Mouse (Mus musculus) NIH3T3 (cell line): ENCODE measurements around the gene Gpc1.
A peak's percentile ranks its signal among the peaks of the same experiment; 100 is the strongest.

Experiments used
- DNase-seq: peaks from one replicate; pipeline ENCODE4 v3.0.0-alpha.2; 2012; ENCODE audit warnings: low read depth

The Gpc1 gene

GRCm38 (mm10) chr1:92831188-92832001 is at the start of gene Gpc1:
Gene Gpc1 (plus strand): TSS chr1:92831645.
- DNase-seq = peak; percentile 91

GRCm38 (mm10) chr1:92781862-92782261 is 49.6 kb upstream of the Gpc1 start:
- no peak for DNase-seq

DNA sequence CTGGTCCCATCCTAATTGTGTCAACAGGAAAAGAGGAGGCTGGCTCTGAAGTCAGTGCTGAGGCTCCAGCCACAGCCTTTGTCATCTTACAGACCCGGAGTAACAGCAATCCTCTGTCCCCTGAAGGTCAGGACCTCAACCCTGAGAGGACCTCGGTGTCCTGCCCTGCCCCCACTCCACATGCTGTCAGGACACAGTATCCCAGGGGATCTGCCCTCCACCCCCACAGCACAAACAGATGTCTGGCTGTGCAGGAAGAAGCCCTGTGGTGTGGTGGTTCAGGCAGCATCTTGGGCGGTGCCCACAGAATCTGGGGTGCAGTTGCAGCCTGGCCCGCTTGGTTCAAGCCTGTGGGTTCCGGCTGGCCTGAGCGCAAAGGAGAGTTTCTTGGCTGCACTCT is 48.9 kb upstream of the Gpc1 start:
- DNase-seq = no peak

GRCm38 (mm10) chr1:92787221-92787620 is 44.2 kb upstream of the Gpc1 start:
- peak; percentile 67 for DNase-seq

GRCm38 (mm10) chr1:92788049-92788448 is 43.4 kb upstream of the Gpc1 start:
- DNase-seq = no peak

- no peak for DNase-seq
These were observed 40.8 kb upstream of the Gpc1 start for GRCm38 (mm10) chr1:92790628-92791027.

DNA sequence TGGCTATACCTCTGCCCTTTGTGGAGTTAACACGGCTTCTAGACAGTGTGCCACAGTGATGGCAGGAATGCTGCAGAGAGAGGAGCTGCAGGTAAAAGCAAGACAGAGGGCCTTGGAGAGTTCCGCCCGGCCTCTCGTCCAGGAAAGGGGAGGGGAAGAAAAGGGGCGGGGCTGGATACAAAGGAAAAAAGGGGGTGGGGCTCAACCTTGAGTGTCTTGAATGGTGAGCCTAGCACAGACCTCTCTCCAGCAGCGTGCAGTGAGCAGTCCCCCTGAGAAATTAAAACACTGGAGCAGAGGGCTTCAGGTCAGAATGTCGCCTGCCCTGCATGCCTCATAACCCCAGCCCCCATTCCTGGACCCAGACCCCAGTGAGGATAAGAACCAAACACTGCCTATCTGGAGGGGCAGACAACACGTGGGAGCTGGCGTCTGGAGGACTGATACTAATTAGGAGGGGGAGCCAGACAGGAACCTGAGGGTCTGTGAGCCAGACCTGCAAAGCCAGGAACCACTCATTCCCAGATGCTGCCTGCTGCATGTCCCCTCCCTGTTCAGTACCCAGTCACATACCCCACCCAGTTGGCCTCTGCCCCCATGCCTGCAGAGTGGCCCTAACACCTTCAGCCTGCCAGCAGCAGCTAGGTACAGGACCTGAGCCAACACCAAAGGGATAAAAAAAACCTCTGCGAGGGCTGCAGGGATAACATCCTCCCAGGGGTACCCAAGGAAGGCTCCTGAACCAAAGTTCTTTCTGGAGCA is 40.2 kb upstream of the Gpc1 start:
- DNase-seq = no peak

- no peak for DNase-seq
These were observed 37.7 kb upstream of the Gpc1 start for GRCm38 (mm10) chr1:92793781-92794180.

DNA sequence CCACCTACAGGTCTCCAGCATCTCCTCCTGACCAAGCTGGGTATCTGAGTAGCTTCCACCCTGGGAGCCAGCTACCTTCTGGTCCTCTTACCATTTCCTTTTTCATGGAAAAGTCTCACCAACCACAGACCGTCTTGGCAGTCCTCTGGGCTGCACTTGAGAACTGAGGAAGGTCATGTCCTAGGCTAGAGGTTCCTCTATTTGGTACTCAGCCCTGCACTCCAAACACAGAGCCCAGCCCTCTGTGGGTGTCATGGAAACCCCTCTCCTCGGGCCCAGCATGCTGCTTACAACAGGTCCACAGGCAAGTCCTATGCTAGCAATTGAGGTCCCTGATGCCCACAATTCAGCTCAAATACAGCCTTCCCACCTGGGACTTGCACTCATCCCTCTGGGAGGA is 33.0 kb upstream of the Gpc1 start:
- DNase-seq = no peak

- DNase-seq = peak; percentile 92
These were observed 31.8 kb upstream of the Gpc1 start for GRCm38 (mm10) chr1:92799653-92800052.

DNA sequence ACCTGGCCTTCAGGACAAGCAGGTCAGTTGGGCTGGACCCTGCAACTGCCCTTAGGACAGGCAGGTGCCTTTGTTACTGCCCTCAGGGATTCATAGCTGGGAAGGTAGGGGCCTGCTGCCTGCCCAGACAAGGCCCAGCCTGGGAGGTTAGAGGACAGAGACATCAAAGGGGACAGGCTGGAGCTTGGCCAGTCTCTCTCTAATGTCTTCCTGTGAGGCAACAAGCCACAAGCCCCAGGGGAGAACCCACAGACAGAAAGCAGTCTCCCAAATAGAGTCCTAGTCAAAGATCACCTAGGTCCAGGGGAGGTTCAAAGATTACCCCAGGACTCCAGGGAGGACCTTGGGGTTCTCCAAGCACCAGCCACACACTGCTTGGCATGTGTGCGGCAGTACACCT is 29.1 kb upstream of the Gpc1 start:
- DNase-seq = no peak

GRCm38 (mm10) chr1:92803376-92803775 is 28.1 kb upstream of the Gpc1 start:
- DNase-seq = no peak

DNA sequence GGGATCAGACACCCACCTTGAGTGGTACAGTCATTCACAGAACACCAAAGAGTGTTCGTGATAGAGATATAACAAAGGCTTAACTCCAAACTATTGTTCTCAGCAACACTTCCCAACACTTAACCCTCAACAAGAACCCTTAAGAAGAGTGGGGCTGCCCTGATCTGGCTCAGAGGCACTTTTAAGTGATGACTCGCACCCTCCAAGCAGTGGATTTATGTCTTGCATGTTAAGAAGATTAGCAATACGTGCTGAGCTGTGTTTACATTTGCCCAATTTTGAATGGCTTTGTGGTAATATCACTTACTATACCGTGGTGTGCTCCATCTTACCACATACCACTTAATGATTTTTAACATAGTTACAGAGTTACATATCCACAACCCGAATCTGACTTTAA is 26.3 kb upstream of the Gpc1 start:
- DNase-seq = peak; percentile 71

DNA sequence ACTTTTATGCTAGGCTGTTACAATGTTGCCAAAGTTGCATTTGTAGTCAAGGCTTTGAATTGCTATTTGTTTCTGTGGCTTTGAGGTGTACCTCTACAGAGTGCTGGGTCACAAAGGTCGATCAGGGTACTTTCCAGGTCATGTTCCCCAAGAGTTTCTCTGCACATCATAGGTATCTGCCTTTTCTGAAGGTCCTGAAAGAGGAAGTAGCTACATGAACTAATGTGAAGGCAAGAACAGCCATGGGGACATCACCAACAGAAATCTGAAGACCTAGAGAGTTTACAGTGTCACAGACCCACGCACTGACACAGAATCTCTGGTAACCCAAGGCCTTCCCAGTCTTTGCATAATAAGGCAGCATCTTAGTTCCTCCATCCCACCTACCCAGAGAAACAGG is 25.6 kb upstream of the Gpc1 start:
- no peak for DNase-seq

DNA sequence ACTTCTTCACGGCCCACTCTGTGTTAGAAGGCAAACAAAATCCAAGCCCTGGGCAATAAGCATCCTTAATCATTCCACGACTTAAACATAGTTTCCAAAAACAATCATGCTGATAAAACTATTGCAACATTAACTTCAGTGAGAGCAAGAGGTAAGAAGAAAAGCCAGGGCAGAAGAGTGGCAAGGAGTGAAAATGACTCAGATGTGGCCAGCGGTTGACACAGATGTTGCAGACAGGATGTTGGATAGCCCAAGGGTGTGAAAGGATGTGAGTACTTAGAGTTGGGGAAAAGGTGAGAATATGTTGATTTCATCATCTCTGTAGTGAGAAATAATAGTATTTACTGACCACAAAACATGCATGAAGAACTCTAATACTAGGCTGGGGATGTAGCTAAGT is 24.7 kb upstream of the Gpc1 start:
- DNase-seq = peak; percentile 68

DNA sequence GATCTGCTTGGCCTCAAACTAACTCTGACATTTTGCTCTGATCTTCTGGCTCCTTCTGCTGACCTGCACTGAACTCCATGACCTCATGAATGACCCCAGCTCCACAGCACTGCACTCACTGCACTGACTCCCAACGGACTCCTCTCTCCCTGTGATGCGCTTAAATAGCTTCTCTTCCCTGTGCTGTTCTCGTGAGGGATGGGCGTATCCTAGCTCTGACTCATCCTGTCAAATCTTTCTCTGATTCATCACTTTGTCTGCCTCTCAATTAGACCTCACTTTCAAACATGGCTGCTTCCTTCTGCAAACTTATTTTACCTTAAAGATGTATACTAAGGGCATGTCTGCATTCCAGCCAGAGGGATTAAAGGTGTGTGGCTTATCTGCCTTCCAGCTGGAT is 21.8 kb upstream of the Gpc1 start:
- peak; percentile 39 for DNase-seq

- DNase-seq = no peak
These were observed 17.1 kb upstream of the Gpc1 start for GRCm38 (mm10) chr1:92814319-92814718.

GRCm38 (mm10) chr1:92815100-92815499 is 16.3 kb upstream of the Gpc1 start:
- peak; percentile 67 for DNase-seq

- DNase-seq = no peak
These were observed 15.6 kb upstream of the Gpc1 start for GRCm38 (mm10) chr1:92815756-92816294.

DNA sequence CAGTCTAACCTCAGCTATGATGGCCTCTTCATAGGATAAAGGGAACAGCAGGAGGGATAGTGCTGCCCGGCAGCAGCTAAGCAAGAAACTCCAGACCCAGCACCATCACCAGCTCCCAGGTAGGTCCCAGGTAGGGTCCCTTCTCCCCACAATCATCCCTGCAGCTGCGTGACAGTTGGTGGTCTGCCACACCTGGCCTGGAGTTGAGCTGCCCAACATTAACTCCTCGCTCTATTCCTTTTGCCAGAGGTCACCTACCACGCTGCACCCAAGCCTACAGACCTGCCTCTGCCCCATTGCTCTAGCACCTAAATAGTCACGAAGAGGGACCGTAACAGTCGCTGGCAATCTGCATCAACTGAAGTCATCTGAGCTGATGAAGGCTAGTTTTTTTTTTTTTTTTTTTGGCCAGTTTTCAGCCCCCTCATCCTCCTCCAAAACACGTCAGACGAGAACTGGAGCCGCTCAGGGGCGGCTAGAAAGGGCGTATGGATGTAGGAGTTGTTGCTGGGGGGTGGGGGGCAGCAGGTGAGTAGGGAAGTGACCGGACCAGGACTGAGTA is 738 bp upstream of the Gpc1 start:
- DNase-seq = no peak

- peak; percentile 86 for DNase-seq
These were observed 866 bp downstream of the Gpc1 start for GRCm38 (mm10) chr1:92832011-92833010.
